Mouse (Mus musculus) layer of hippocampus, adult 9-11 months (tissue): ENCODE measurements at regions not wholly inside any gene's neighbourhood (a gene's known extent, or its start where the extent isn't known, plus 50 kb on each side); places are given as distances from the start of the nearest gene placed in this dataset.
A peak's percentile ranks its signal among the peaks of the same experiment; 100 is the strongest.

Experiments
- DNase-seq: peaks from one replicate; pipeline ENCODE4 v3.0.0; 2022

GRCm38 (mm10) chr3:49504581-49504980 is 252.5 kb downstream of the Pcdh18 start:
- no peak for DNase-seq

GRCm38 (mm10) chr3:49502351-49502750 is 254.8 kb downstream of the Pcdh18 start:
- no peak for DNase-seq

- peak; percentile 8 for DNase-seq
Measured at GRCm38 (mm10) chr3:49485105-49485504, 272.0 kb downstream of the Pcdh18 start.
